Mouse (Mus musculus) cerebellum, postnatal 4 days (tissue): ENCODE measurements around the gene Gtsf2.
"Not testable (repeated sequence)": the region's sequence is repeated elsewhere in the genome, so short reads cannot be mapped to it uniquely, and the experiment has no call there.

Experiments used
- DNase-seq, 2 experiments: peaks; one replicate each; pipeline ENCODE4 v3.0.0; 2022; ENCODE audit warnings: low spot score in 2 of 2, mixed read lengths in 1 of 2

Gtsf2 gene

DNA sequence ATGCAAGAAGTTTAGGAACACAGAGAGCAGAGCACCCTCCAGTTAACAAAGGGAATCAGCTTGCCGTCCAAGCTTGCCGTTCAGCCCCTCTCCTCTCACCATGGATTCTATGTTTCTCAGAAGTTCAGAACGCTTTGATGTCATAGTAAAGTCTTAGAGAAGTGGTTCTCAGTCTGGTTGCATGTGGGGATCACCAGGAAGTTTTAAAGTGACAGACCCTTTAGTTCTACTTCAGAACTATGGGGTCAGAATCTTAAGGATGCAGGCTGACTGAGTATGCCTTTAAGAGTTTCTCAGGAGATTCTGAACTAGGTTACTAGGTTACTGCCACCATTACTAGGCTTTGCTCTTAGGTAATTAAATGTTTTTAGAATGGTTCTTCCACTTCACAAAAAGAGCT is at the start of gene Gtsf2:
TSS of gene Gtsf2 (minus strand) at position 101 of the 400 bp plus-strand sequence.
- no peak for DNase-seq

DNA sequence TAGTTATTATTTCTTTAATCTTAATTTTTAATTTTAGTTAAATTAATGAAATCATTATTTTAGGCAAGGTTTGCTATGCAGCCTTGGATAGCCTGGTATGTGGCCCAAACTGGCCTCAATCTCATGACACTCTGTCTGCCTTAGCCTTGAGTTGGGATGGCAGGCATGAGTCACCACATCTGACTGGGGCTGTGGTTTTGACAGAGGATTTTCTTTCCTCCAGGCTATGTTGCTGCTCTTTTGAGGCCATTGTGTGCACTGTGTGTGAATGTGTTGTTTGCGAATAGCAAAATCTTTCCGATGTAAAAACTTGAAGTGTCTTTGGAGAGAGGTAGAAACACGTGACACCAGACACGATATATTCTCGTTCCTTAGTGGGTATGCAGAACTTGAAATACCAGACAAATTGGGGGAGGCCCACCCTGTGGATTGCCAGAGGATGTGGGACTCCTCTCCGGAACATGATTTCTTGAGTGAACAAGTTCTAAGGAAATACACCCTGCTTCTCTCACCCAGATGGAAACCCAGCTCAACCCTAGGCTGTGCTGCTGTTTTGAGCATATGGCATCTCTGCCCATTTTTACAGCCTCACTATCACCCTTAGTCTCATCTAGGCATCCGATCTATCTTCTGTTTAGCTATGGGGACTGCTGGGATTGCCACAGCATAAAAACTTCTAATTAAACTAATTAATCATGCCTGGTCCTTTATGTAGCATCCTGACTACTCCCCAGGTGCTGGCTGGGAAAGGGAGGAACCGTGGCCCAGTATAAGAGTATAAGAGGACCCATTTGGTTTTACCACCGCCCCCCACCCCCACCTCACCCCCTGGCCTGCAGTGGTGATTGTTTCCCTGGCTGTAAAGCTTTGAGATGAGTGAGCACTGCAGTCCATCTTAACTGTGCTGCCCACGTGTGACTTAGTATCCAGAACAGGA is 48.2 kb upstream of the Gtsf2 start:
- no peak for DNase-seq

DNA sequence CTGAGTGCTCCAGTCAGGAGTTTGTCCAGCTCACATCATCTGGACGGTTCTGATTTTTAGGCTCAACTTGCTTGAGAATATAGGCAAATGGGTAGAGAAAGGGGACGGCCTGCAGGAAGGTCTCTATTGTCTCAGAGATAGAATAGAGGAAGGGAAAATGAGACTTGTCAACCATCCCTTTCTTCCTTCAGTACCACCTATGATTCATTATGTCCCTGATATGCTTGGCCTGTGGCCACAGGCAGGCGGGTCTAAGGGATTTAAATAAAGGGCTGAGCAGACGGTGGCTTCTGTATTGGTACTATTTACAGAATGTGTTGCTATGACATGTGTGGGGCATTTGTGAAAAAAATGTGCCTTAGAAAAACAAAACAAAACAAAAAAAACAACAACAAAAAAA is 40.1 kb upstream of the Gtsf2 start:
- no peak for DNase-seq

DNA sequence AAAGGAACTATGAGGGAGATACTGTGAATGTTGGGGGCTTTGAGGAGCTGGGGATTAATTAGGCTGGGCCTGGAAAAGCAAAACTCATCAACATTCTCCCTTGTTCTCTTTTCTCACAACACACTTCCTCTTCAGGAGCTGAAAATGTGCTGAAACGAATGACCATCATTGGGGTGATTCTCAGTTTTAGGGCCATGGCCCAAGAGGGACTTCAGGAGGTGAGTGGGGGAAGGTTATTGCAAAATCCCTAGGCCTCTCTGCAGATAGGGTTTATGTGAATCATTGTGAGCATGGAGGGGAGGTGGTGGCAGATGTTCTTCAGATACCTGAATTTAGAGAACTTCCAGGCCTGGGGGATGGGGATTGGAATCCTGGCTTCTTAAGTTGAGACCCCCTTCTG is 38.4 kb upstream of the Gtsf2 start:
- no peak for DNase-seq

DNA sequence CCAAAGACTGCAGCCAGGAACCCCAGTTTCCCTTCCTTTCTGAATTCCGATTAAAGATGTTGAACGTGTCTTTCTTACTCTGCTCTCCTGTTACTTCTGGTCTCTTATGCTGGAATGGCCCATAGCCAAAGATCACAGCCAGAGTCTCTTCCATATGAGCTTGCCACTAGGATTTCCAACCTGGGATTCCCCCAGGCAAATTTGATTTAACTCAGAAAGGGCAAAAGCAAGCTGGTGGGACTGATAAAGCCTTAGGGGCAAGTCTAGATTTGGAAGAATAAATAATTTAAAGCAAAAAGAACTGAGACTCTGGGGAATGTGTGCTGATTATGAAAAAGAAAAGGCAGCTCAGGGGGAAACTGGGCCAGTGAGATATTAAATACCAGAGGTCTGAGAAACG is 36.8 kb upstream of the Gtsf2 start:
- DNase-seq = no peak

DNA sequence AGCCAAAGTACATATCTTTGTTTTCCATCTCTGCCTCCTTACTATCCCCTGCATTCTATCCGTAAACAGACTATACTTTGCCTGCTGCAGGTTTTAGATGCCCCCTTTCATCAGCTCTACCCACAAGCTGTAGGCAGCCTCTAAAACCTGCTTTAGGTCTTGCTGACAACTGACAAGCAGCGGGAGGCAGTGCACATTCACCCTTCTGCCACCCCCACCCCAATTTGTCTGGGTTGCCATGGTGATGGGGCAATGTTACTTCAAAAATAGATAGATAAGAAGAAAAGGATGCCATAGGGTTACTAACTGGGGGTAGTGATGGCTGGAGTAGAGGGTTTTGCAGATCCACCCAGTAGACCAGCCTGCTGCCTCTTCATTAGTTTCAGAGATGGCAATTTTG is 36.2 kb upstream of the Gtsf2 start:
- DNase-seq = no peak

DNA sequence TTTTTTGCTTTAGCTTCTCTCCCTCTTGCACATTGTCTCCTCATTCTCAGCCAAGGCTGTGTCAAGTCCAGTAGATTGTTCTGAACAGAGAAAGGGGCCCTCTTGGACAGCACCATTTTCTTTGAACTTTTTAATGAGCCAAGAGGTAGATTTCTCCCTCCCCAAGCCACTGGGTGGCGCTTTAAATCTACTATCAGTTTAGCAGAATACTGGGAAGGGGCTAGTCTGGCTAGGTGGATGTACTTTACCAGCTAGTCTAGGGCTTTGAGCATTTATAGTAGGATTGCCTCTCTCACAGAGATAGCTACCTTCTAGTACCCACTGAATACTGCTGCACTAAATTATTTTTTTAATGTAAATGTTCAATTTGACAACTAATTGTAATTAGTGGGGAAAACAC is 34.2 kb upstream of the Gtsf2 start:
- DNase-seq = peak in 1 of 2 experiments; percentile 60

DNA sequence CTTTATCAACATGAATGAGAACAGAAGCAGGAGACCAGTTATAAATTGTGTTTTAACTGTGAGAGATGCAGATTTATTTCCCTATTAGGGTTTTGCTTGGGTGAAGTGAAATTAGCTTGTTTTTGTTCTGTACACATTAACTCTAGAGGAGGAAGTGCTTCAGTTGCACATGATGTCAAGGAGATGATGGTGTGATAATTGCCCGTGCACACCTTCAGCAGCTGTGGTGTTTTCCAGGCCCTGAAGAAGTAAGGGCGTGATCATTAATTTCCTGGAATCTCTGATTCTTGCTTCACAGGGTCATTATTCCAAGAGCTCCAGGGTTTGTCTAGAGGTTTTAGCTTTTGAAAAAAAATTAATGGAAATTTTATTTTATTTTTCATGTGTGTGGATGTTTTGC is 31.9 kb upstream of the Gtsf2 start:
- no peak for DNase-seq

DNA sequence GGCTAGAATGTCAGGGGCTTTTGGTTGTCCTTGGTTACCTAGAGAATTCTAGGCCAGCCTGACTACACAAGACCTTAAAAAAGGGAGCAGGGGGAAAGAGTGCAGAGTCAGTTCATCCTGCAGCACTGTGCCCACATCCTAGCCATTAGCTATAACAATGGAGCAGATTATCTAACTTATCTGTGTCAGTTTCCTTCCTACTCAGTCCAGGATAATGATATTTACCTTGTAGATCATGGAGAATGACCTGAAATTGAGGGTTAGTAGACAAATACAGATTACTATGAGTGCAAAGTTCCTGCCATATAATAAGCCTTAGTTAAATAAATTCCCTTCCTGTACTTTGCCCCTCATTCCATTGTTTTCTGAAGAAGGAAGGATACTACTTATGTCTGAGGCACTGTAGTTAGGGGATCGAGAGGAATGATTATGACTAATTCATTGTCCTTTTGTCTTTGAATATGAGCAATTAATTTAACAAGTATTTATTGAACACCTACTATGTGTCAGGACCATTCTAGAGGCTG is 30.9 kb upstream of the Gtsf2 start:
- DNase-seq = no peak

DNA sequence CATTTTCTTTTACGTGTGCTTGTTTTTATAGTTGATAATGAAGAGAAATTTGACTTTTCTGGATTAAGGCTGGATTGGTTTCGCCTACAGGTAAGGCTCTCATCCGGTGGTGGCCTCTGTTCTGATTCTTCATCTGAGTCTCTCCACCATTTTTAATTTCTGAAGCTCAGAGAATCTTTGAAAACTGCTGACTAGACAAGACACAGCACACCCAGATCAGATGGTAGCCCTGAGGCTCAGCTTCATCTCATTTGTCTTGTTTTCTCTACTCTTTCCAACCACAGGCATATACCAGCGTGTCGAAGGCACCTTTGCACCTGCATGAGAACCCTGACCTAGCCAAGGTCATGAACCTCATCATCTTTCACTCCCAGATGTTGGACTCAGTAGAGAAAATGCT is 25.5 kb upstream of the Gtsf2 start:
- no peak for DNase-seq

DNA sequence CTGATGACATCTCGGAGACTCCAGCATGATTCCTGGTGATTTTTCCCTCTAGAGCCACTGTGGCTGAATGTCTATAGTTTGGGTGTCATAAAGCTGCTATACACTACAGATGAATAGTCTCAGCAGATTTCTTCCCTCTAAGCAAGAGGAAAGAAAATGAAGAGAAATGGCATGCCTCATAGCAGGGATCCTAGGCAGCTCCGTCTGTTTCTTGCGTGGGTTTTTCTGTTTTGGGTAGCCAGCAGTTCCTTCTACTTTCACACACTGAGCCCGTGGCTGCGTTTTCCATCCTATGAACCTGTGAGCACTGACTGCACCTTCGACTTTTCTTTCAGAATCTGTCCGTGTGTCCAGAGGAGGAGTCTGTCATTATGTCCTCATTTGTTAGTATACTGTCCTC is 24.9 kb upstream of the Gtsf2 start:
- no peak for DNase-seq

DNA sequence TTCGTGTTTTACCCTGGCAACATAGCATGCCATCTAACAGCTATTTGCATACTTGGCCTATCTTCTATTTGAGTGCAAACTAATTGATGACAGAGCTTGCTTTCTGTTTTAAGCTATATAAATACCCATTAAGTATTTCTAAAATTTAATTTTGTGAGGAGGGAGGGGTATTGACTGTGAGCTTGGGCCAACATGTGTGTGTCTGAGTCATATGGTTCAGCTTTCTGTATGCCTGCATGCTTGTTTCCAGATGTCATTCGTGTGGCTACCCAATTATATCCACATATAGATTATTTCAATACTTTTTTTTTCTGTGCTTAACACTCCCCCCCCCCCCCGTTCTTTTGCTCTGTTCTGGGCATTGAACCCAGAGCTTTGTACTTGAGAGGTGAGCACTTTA is 24.0 kb upstream of the Gtsf2 start:
- no peak for DNase-seq

DNA sequence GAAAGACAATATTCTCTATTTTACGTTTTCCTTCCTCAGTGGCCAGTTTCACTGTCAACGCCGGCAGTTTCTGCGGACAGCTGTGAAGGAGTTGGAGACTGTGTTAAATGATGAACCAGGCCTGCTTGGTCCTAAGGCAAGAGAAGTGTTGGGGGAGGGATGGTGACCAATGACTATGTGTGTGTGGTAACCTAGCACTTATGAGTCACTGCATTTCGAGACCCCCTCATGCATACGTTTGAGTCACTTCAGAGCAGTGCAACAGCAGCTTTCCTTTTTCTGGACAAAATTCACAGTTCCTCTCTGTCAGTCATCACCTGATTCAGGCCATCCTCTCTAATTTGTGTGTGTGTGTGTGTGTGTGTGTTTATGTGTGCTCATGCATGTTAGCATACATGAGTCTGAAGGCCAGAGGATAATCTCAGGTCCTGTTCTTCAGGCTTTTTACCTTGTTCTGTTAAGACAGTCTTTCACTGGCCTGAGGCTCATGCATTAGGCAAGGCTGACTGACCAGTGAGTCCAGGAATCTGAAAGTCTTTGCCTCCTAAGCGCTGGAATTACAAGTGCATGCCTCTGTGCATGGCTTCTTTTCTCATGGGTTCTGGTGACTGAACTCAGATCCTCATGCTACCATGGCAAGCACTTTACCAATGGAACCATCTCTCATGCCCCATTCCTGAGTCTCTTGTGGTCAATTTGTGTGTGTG is 23.4 kb upstream of the Gtsf2 start:
- no peak for DNase-seq

DNA sequence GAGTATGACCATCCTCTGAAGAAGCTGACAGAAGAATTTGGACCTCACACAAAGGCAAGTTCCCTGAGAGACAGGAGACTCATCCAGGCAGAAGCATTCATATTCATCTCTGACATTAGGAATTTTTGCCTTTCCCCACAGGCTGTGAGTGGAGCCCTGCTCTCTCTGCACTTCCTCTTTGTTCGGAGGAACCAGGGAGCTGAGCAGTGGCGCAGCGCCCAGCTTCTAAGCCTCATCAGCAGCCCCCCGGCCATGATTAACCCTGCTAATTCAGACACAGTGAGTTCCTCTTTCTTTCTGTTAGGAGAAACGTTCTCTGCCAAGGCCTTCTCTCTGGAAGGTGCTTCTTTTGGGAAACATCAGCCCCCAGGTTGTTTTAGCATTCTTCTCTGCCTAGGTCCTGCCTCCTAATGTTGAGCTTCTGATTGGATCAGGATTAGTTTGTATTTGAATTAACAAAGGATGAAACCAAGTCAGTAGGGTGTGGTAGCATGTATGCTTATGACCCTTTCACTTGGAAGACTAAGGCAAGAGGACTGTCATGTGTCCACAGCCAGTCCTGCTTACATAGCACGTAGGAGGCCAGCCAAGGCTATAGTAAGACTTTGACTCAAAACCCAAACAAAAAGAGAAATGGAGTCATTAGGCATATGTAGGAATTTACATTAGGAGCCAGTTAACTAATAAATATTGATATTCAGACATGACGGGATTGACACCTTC is 14.4 kb upstream of the Gtsf2 start:
- DNase-seq = peak in 1 of 2 experiments; percentile 37

DNA sequence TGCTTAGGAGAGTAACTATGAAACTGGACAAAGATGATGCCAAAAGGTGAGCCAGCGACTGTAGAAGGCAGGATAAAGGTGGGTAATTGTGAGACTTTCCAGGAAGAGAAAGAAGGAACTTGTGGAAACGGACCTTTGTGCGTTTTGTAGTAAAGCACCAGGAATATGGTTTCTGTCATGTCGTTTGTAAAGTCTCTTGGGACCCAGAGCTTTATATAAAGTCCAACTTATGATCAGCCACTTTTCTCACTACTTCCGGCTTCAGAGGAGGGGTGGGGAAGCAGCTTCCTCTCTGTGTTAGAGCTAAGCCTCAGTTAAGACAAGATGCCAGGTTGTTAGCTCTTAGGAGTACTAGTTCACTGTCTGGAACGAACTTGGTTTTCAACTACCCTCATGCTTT is 6.2 kb upstream of the Gtsf2 start:
- no peak for DNase-seq

DNA sequence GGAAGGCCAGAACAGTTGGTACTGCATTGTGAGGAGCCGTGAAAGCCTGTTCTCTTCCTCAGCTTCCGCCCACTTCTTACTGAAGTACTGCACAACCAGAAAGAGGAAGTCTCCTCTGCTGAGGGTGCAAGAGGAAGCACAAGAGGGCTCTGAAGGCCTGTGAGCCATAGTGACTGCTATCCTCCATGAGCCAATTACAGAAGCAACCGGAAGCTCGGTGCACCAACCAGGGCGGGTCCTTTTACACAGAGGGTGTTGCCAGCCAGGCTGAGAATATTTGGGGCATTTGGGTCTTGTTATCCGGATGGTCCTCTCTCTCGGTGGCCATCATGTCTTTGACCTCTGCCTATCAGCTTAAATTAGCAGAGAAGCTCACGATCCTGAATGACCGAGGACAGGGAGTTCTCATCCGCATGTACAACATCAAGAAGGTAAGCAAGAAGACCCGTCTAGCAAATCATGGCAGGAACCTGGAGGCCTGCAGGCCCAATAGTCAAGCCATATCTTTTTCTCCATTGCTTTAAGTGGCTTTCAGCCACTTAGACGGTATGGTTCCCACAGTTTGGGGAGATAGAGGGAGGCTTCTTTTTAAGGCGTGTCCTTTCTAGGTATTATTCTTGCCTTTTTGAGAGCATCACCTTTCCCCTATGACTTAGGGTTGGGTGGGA is 5.4 kb upstream of the Gtsf2 start, which contains the start of gene Nckap1l:
TSS of gene Nckap1l (plus strand) at position 244 of the 668 bp plus-strand sequence.
- no peak for DNase-seq

DNA sequence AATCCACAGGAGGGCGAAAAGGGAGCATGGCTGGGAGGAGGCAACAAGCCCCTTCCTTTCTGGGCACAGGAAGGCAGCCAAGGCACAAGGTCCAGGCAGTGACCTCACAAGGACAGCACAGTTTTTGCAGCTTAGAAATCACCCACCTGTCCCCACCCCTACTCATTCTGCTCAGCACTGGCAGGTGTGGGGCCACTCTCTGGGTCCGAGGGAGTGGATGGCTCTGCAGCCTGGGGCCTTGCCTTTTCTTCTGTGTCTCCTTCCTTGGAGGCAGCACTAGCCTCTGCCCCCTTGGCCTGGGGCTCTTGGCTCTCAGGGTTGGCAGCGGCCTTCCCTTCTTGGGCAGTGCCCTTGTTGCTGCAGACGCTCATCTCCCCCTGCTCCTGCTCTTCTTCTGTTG is 2.3 kb downstream of the Gtsf2 start:
- not testable (repeated sequence) for DNase-seq

DNA sequence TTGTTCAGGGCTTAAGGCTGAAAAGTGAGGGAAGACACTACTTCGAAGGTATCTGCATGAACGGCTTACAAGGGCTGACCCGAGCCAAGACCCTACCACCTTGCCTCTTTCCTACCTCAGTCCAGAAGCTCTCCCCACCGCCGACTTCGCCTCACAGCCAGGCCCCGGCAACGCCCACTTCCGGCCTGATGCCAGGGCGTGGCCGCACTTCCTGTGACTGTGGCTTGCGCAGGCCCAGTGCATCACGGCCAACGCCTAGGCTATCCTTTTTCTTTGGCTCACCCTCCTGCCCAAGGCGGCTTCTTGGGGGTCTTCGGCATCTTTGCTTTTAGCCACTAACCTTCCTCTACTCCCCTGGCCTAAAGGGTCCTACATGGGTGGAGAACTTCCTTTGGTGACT is 18.0 kb downstream of the Gtsf2 start, which contains the start of gene Gtsf1:
TSS of gene Gtsf1 (minus strand) at position 230 of the 400 bp plus-strand sequence.
- no peak for DNase-seq

DNA sequence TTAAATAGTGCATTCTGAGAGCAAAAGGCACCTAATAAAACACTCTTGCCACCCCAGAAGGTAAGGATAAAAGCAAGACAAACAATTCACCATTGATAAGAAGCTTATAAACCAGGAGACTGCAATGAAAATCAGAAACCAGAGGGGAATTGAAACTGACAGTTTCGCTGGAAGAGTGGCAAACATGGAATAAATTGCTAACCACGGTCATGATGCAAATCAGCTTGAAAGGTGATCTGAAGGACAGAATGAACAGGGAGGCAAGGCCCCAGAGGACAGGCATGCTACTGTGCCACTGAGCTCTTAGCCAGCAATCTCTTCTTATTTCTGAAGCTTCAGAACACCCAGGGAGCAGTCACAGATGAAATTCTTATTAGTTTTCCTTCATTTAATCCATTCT is 21.3 kb downstream of the Gtsf2 start:
- no peak for DNase-seq

DNA sequence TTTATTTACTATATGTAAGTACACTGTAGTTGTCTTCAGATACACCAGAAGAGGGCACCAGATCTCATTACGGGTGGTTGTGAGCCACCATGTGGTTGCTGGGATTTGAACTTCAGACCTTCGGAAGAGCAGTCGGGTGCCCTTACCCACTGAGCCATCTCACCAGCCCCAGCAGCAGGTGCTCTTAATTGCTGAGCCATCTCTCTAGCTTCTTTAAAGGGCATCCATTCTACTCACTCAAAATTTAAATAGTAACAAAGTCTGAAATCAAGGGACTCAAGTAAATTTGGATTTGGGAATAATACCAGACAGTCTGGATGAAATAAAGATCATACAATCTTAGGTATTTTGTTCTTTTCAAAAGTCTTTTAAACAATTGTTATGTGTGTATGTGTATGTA is 42.7 kb downstream of the Gtsf2 start:
- DNase-seq = not testable (repeated sequence)

DNA sequence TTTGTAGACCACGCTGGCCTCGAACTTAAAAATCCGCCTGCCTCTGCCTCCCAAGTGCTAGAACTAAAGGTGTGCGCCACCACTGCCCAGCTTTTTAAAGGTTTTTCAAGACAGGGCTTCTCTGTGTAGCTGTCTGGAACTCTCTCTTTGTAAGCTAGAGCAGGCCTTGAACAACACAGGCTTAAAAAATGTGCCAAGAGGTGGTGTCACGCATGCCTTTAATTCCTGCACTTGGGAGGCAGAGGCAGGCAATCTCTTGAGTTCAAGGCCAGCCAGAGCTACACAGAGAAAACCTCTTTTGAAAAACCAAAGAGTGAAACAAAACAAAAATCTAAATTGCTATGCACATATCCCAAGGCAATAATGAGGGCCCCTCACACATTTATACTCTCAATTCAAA is 46.9 kb downstream of the Gtsf2 start:
- DNase-seq = no peak
